Mouse (Mus musculus) neural tube, embryonic 15.5 days (tissue): ENCODE measurements at regions not wholly inside any gene's neighbourhood (a gene's known extent, or its start where the extent isn't known, plus 50 kb on each side); places are given as distances from the start of the nearest gene placed in this dataset. TPM values are rescaled to one million over a fixed set of nuclear protein-coding genes. Genes with fewer than 3 reads are reported as not detected.

ENCODE experiments used
- ATAC-seq: fragments of 200-750 bp; cut with Nextera tagmentation; 2 replicates; pipeline ENCODE4 v1.8.0; 2017; ENCODE audit warnings: mild to moderate bottlenecking, moderate TSS enrichment, moderate library complexity; ENCODE audit not compliant: low FRiP score
- H3K27ac ChIP-seq: fragments of 300-500 bp; sonication (generic); replicated peaks from 2 replicates; pipeline ENCODE4 v1.5.1; 2015; ENCODE audit warnings: mild to moderate bottlenecking, inconsistent platforms
- H3K27me3 ChIP-seq: fragments of 300-500 bp; sonication (generic); replicated peaks from 2 replicates; pipeline ENCODE4 v1.6.1; 2015; ENCODE audit warnings: inconsistent platforms
- H3K36me3 ChIP-seq: fragments of 300-500 bp; sonication (generic); 2 replicates; pipeline ENCODE4 v1.6.1; 2015; ENCODE audit warnings: inconsistent platforms
- H3K4me1 ChIP-seq: fragments of 300-500 bp; sonication (generic); 2 replicates; pipeline ENCODE4 v1.6.1; 2015; ENCODE audit warnings: inconsistent platforms
- H3K4me2 ChIP-seq: fragments of 300-500 bp; sonication (generic); 2 replicates; pipeline ENCODE4 v1.6.1; 2015; ENCODE audit warnings: inconsistent platforms, mild to moderate bottlenecking, moderate library complexity
- H3K4me3 ChIP-seq: fragments of 300-500 bp; sonication (generic); replicated peaks from 2 replicates; pipeline ENCODE4 v1.5.1; 2015; ENCODE audit warnings: mild to moderate bottlenecking, inconsistent platforms
- H3K9ac ChIP-seq: fragments of 300-500 bp; sonication (generic); replicated peaks from 2 replicates; pipeline ENCODE4 v1.6.1; 2015; ENCODE audit warnings: mild to moderate bottlenecking, inconsistent platforms
- H3K9me3 ChIP-seq: fragments of 300-500 bp; sonication (generic); replicated peaks from 2 replicates; pipeline ENCODE4 v1.6.1; 2016; ENCODE audit warnings: inconsistent platforms
- WGBS: fragments of 180-500 bp; shearing (Covaris S2); methylation state at CpG from one replicate; pipeline ENCODE4 v1.1.7; 2015; ENCODE audit warnings: mixed read lengths; 5-methylcytosine and 5-hydroxymethylcytosine counted together
- microRNA-seq: library from miRNA; unstranded; fragments of <30 nt; microRNA quantifications from one replicate; pipeline ENCODE4, GENCODE M21; 2017

- Histone ChIP-seq H3K4me2 (no peak overlapping the region), H3K36me3 (no peaks in the 10 kb centered on the region), H3K9me3 (no peaks in the 10 kb centered on the region), H3K9ac (no peak overlapping the region), H3K4me3 (no peak overlapping the region), H3K27me3 (no peaks in the 10 kb centered on the region), H3K4me1 (no peaks in the 10 kb centered on the region), H3K27ac (no peak overlapping the region)
- 44% methylated on average over 3 of the region's 3 CpGs for WGBS
- no peak for ATAC-seq
Observed at GRCm38 (mm10) chr1:82158466-82158865, 74.4 kb upstream of the Gm9747 start.

- H3K36me3 ChIP-seq, result no peaks in the 10 kb centered on the region
- H3K27me3 ChIP-seq, result no peaks in the 10 kb centered on the region
- H3K9me3 ChIP-seq, result no peaks in the 10 kb centered on the region
- ATAC-seq, result no peak
- H3K4me2 ChIP-seq, result no peak overlapping the region
- H3K4me1 ChIP-seq, result no peaks in the 10 kb centered on the region
- H3K27ac ChIP-seq, result no peak overlapping the region
- no peak overlapping the region for H3K9ac ChIP-seq
- WGBS, result 96% methylated on average over 3 of the region's 3 CpGs
- no peak overlapping the region for H3K4me3 ChIP-seq
Observed at GRCm38 (mm10) chr1:82159201-82159600, 73.7 kb upstream of the Gm9747 start.

GRCm38 (mm10) chr1:82162926-82163325 lies 70.0 kb upstream of the Gm9747 start:
- H3K27ac ChIP-seq, result no peak overlapping the region
- H3K9me3 ChIP-seq, result no peaks in the 10 kb centered on the region
- no peak overlapping the region for H3K4me3 ChIP-seq
- H3K36me3 ChIP-seq, result no peaks in the 10 kb centered on the region
- H3K9ac ChIP-seq, result no peak overlapping the region
- H3K27me3 ChIP-seq, result no peaks in the 10 kb centered on the region
- 84% methylated on average over 6 of the region's 6 CpGs for WGBS
- H3K4me2 ChIP-seq, result no peak overlapping the region
- no peaks in the 10 kb centered on the region for H3K4me1 ChIP-seq
- ATAC-seq, result no peak

- Histone ChIP-seq H3K27me3 (no peaks in the 10 kb centered on the region), H3K4me2 (no peak overlapping the region), H3K27ac (no peak overlapping the region), H3K4me3 (no peak overlapping the region), H3K36me3 (no peaks in the 10 kb centered on the region), H3K9ac (no peak overlapping the region), H3K4me1 (no peaks in the 10 kb centered on the region), H3K9me3 (no peaks in the 10 kb centered on the region)
- no peak for ATAC-seq
- WGBS, result 95% methylated on average over 4 of the region's 4 CpGs
Observed at GRCm38 (mm10) chr1:82168158-82168557, 64.8 kb upstream of the Gm9747 start.

GRCm38 (mm10) chr1:82168949-82169348 lies 64.0 kb upstream of the Gm9747 start:
- Histone ChIP-seq H3K9me3 (no peaks in the 10 kb centered on the region), H3K4me2 (no peak overlapping the region), H3K9ac (no peak overlapping the region), H3K36me3 (no peaks in the 10 kb centered on the region), H3K4me3 (no peak overlapping the region), H3K27me3 (no peaks in the 10 kb centered on the region), H3K27ac (no peak overlapping the region), H3K4me1 (no peaks in the 10 kb centered on the region)
- no peak for ATAC-seq
- 99% methylated on average over 2 of the region's 2 CpGs for WGBS

GRCm38 (mm10) chr1:82180427-82180826 lies 52.5 kb upstream of the Gm9747 start:
- Histone ChIP-seq H3K9me3 (no peaks in the 10 kb centered on the region), H3K4me1 (no peaks in the 10 kb centered on the region), H3K4me3 (no peak overlapping the region), H3K9ac (no peak overlapping the region), H3K4me2 (no peak overlapping the region), H3K36me3 (no peaks in the 10 kb centered on the region), H3K27me3 (no peaks in the 10 kb centered on the region), H3K27ac (no peak overlapping the region)
- ATAC-seq, result no peak
- 71% methylated on average over 1 of the region's 1 CpGs for WGBS

Small RNA genes in the stretch of these regions (microRNA-seq; reads per million reads assigned to microRNA genes)
- not detected for gene Mir6344
